Mouse (Mus musculus) NIH3T3 (cell line): ENCODE measurements around the gene Rpl13a.
"Not testable (repeated sequence)": the region's sequence is repeated elsewhere in the genome, so short reads cannot be mapped to it uniquely, and the experiment has no call there.

Experiments used
- DNase-seq: peaks from one replicate; pipeline ENCODE4 v3.0.0-alpha.2; 2012; ENCODE audit warnings: low read depth

Rpl13a gene

DNA sequence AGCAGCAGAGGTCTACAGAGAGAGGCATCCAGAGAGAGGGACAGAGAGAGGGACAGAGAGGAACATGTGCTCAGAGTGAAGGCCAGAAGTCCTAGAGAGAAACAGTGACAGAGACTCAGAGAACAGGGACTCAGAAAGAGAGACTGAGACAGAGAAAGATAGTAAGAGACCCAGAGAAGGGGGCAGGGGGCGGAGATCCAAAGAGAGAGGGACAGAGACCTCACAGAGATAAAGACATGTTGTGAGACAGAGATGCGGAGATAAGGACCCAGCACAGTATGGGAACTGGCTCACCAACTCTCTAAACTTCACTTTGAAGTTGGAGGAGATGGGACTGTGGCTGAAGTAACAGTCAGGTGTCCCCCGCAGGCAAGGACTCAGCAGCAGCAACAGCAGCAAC lies 6.8 kb upstream of the Rpl13a start:
- DNase-seq, result no peak

DNA sequence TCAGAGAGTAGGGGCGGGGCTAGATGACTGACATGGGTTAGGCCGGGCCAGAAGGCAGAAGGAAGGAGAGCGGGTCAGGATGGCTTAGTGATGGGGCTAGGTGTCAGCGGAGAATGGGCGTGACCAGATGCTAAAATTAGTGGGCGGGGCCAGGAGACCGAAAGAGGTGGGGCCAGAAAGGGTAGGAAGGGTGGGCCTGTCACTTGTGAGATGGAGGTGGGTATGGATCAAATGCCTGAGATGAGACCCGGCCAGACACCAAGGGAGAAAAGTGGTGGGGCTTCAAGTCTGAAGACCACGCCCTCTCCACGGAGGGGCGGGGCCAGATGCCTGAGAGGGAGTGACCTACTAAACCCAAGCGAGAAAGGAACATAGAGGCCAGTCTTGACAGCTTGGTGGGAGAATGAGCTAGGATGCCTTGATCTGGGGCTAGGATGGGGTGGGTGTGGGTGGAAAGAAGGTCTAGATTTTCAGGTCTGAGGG lies 6.0 kb upstream of the Rpl13a start:
- DNase-seq, result peak; percentile 68

DNA sequence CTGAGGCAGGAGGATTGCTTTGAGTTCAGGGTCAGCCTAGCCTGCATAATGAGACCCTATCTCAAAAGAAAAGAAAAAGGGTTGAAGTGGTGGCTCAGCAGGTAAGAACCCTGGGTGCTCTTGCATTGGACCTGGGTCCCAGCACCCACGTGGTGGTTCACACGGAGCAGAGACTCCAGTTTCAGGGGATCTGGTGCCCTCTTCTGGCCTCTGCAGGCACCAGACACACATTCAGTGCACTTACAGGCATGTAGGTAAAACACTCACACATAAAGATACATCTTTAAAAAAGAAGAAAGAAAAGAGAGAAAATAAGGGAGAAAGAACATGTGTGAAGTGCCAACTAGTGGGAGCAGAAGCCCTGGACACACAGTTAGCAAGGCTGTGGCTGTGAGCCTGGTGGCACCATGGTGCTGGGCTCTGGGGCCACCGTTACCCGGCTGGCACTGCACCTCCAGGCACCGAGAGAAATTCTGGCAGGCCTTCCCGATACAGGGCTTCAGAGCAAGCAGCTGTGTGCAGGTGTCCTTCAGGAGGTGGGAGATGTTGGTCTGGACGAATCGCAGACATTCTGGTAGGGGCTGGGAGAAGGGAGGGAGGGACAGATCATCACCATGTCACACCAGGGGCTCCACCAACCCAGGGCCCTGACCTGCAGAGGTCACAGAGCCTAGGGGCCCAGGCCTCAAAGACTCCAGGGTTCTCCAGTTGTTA lies 5.0 kb upstream of the Rpl13a start:
- DNase-seq, result no peak

DNA sequence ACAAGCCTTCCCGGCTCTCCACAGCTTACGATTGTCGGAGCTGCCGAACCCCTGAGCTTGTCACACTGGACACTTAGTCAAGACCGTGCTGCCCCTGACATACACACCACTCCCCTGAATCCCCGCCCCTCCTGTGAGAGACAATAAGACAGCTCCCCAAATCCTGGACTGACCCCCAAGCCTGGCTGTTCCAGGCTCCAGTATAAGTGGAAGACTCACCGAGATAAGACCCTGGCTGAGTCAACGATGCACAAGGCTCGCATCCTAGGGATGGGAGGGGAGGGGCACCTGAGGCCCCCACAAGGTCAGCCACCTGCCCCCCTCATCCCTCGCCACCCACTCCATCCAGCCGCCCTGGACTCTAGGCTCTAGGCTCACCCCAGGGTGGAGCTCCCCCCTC lies 3.3 kb upstream of the Rpl13a start:
- no peak for DNase-seq

DNA sequence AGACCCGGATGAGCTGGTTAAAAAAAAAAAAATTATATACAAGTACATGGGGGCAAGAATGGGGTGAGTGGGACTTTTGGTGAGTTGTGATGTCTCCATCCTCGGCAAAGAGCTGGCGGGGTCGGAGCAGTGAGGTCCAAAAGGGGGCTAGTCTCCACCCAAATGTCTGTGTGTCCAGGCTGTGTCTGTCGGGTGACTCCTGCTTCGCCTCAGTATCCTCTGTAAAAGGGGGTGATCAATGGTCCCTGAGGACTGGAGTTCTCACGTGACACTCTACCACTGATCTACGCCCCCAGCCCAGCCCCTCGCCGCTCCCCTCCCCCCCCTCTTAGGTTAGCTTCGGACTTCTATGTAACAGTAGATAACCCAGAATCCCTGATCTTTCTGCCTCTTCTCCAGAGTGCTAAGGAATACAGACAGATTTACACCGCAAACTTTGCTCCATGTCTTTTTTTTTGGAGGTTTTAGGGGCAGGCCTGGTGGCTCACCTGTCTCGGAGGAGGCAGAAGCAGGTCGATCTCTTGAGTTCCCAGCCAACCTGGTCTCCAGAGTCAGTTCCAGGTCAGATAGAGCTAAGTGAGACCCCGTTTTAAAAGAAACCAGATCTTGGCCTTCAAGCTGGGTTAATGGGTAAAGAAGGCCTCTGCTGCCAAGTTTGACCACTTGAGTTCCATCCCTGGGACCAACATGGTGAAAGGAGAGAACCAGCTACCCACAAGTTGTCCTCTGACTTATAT lies 1.4 kb upstream of the Rpl13a start:
- DNase-seq, result no peak

DNA sequence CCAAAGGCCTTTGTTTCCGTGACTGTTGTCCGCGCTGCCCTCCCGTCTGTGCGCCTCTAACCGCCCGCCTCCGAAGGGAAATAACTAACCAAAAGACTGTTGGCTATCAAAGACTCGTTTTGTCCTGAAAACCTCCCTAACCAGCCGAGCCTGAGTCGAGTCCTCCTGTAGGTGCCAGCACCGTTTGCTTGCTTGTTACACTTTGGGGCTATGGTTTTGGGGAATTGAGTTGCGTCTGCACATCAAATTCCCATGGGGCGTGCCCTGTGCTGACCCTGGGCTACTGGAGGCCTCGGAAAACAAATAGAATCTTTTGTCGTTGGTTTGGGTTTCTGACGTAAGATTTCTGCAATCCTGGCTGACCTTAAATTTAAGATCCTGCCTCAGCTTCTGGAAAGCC lies 757 bp upstream of the Rpl13a start:
- DNase-seq, result peak; percentile 81

DNA sequence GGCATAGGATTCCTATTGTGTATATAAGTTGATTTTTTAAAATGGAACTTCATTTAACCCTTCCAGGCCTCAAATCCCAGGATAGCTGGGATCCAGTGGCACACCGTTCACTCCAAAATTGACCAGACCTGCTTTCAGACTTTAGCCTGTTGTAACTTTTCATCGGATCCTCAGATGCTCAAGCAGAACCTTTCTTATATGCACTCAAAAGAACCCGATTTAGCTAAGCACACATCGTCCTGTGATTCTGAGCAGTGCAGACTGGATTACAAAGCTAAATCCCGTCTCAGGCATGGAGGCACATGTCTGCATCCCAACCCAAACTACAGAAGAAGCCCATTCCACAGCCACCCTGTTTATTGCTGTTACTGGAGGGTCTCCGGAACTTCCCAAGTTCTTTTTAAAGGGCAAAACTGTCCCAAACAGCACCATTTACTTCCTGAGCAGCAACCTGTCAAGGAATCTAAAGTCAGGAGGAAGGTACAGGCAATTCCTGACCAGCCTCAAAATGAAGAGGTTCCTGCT lies 799 bp downstream of the Rpl13a start:
- DNase-seq, result peak; percentile 28

DNA sequence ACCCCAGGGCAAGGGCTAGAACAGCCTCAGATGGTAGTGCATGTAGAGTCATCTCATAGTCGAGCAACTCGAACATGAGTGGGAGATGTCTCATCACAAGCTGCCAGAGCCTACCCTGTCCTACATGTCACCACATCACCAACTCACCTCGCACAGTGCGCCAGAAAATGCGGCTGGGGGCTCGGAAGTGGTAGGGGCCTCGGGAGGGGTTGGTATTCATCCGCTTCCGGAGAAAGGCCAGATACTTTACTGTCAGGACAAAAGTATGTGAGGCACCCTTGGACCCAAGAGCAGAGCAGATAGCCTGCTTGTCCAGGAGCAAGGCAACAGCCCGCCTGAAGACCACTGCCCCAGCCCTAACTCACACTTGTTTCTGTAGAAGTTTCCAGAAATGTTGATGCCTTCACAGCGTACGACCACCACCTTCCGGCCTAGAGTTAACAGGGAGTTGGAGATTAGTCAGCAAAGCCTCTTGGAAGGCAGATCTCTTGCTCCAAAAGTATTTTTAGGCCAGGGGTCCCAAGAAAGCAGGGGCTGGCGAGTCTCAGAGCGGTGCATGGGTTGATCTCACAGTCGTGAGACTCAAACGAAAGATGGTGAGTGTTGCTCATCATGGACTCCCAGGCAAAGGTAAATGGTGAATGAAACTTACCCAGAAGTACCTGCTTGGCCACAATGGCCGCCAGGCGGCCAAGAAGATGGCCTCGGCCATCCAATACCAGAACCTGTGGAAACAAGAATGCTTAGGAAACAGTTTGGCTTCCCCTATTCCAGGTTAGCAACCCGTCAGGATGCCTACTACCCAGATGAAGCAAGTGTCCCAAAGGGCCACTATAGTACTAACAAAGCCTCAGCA lies 1.5 kb downstream of the Rpl13a start:
- peak; percentile 60 for DNase-seq

DNA sequence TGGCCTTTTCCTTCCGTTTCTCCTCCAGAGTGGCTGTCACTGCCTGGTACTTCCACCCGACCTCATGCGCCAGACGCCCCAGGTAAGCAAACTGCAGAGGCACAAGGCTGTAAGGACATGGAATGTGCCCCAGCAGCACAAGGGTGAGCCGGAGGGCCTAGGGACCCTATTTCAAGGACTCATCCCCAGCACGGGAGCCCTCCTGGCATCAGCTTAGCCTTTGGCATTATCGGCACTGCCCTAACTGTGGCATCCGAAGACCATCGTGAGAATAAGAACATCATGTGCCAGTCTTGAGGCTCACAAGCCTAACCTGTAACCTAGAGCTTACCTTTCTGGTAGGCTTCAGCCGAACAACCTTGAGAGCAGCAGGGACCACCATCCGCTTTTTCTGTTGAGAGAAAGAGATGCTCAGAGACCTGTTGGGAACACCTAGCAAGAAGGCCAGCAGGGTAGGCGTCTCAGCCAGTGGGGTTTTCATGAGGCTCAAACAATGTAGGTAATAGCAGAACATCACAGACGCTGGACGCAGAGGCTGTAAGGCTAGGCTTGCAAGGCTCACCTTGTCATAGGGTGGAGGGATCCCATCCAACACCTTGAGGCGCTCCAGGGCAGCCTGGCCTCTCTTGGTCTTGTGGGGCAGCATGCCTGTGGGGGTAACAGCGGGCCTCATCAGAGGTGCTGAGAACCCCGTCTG lies 2.3 kb downstream of the Rpl13a start:
- DNase-seq, result peak; percentile 16

DNA sequence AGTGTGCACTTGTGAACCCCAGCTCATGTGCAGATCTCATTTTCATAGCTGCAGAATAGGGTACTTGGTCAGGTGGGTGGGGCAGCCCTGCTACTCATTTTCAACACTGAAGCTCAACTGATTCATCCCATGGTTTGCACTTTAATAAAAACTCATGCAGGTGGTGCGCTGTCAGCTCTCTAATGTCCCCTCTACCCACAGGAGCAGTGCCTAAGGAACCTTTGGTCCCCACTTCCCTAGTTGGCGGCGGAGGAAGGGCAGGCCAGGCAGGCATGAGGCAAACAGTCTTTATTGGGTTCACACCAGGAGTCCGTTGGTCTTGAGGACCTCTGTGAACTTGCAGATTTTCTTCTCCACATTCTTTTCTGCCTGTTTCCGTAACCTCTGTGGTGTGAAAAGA lies 2.9 kb downstream of the Rpl13a start:
- DNase-seq, result not testable (repeated sequence)

DNA sequence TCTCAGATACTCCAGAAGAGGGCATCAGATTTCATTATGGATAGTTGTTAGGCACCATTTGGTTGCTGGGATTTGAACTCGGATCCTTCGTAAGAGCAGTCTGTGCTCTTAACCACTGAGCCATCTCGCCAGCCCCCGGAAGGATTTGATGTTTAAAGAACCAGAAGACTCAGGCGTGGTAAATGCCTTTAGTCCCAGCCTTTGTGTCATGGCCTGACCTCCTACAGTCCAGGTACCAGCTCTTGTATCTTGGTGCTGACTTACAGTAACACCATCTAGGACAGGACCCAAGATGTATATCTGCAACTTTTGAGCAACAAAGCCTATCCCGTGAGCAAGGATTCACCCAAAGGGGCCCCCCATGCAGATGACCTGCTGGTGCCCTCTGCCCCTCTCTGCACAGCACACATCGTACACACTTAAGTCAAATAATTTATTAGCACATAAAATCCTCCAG lies 3.4 kb downstream of the Rpl13a start:
- peak; percentile 74 for DNase-seq

DNA sequence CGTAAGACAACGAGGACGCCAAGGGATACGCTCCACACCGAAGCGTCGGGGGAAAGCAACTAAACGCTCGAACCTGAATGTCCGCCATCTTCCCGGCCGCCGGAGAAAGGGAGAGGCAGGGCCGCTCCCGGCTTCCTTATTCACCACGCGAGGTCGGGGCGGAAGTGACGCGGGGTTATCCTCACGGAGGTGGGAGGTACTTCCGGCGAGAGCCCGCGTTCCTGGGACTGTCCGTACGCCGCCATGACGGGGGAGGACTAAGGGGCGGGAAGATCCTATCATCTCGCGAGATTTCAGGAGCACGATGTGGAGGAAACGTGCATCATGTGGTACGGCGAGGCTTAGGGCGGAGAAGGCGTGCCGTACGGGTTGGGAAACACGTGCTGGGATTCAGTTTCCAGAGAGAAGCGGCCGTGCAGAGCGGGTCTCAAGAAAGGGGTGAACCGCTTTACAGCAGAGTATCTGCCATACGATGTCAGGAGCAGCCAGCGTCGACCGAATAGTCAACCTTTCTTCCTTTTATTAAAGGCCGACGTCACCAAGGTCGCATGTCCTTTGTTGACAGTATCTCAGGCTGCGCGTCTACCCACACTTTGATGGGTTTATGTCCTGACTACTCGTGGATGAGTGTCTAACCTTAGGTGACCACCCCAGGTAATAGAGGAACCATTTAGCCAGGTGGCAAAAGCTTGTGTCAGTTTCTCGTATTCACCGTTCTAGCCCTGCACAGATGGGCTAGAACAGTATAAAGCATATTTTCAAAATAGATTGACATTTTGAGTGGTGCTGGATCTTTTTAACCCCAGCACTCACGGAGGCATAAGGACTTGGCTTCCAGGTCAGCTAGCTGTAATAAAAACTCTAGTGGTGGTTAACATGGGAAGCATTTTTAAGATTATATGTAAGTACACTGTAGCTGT lies 4.1 kb downstream of the Rpl13a start, which contains the start of gene Rps11:
TSS of gene Rps11 (minus strand) at position 216 of the 920 bp plus-strand sequence.
- DNase-seq, result peak; percentile 100

DNA sequence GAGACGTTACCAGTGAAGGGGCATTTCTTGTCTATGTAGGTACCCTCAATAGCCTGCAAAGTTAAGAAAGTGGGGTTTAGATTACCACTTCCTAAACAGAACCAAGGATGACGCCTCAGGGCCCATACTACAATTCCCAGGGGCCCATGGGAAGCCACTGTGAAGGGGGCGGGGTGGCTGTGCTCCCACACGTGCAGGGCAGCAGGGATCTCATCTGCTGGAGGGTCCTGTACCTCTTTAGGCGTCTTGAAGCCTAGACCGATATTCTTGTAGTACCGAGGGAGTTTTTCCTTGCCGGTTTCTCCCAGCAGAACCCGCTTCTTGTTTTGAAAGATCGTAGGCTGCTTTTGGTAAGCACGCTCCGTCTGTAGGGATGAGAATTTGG lies 5.4 kb downstream of the Rpl13a start:
- peak; percentile 73 for DNase-seq

DNA sequence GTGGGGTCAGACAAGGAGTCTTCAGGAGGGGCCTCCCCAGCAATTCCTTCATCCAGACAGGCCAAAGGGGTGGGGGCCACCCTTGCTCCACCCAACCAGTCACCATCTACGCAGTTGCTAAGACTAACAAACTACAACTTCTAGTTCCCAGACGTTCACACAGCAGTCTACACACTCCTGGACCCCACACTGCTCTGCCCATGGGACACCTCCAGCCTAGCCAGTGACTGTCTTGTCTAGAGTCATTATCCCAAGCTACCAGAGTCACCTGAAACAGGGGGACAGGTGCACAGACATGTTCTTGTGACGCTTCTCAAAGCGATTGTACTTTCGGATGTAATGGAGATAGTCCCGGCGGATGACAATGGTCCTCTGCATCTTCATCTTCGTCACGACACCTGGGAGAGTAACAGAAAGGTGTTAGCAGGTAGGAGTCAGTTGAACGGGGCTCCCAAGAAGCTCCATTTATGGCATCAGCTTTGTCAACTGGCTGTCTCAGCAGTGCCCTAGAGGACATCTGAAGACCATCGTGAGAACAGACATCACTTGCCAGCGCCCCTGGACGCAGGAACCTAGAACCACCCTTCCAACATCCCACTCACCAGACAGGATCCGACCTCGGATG lies 5.9 kb downstream of the Rpl13a start:
- no peak for DNase-seq

DNA sequence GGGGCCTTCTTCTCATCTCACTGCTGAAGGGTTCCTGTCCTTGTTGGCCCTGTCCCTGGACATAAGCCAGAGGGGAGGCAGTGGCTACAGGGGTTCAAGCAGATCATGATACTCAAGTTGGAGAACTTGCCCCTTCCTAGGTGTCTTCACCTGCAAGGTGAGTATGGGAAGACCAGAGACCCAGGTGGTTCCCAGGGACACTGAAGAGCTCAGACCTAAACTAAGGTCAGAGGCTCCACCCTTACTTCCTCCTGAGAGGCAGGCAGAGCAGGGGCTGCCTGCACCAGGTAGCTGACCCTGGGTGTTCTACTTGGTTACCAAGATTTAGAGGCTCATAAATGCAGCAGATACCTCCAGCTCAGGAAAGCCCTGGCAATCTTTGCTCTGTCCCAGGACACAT lies 6.6 kb downstream of the Rpl13a start:
- DNase-seq, result no peak

DNA sequence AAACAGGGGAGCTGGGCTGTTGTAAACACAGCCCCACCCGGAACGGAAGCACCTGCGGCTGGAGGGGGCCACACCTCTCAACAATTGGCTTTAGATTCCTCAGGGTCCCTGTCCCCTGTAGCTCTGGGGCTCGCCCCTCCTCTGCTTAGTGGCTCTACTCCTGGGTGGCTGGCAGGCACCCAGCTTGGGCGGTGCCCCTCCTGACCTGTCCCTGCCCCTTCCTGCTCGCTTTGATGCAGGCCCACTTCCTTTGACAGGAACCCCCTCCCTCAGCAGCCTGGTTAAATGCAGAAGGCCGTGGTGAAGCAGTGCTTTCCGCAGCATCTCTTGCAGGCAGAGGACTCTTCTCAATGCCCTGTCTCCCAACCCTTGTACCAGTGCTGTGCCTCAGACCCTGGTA lies 7.2 kb downstream of the Rpl13a start:
- no peak for DNase-seq

DNA sequence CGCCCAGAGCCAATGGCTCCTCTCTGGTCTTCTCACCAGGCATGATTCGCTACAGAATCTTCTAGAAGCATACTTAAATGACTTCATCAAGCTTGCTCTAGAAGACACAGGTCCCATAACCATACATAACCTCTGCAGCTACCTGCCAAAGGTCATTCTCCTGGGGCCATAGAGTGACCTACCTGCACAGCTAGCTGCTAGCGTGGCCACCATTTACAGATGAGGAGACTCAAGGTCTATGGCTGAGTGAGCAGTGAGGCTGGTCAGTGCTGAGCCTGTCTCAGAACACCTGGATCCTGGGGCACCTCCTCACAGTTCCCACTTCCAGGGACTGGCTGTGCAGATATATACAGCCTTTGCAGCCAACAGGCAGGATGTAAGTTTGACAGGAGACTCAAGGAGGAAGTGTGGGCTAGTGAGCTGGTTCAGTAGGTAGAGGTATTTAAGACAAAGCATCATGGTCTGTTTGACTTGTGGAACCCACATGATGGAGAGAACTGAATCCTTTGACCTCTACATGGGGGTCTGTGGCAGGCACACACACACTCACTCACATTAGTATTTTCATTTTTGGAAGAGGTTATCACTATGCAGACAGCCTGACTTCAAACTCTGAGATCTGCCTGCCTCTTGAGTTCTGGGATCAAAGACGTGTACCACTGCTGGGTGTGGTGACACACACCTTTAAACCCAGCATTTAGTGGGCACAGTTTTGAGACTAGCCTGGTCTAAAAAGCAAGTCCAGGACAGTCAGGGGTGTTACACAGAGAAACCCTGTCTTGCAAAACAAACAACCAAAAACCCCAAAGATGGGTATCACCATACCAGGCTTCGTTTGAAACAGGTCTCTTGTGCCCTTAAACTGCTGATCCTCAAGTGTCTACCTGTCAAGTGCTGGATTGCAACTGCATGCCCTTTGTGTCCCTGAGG lies 8.5 kb downstream of the Rpl13a start:
- DNase-seq, result no peak

DNA sequence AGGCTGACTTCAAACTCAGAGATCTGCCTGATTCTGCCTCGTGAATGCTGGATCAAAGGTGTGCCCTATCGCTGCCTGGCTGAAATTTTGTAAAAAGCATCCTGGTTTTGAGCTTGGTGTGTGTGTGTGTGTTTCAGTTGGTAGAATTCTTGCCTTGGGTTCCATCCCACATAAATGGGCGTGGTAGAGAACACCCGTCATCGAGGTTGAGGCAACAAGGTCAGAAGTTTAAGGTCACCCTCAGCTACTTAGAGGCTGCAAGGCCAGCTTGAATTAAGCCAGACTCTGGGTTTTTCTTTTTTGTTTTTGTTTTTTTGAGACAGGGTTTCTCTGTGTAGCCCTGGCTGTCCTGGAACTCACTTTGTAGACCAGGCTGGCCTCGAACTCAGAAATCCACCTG lies 10.2 kb downstream of the Rpl13a start:
- DNase-seq, result no peak

DNA sequence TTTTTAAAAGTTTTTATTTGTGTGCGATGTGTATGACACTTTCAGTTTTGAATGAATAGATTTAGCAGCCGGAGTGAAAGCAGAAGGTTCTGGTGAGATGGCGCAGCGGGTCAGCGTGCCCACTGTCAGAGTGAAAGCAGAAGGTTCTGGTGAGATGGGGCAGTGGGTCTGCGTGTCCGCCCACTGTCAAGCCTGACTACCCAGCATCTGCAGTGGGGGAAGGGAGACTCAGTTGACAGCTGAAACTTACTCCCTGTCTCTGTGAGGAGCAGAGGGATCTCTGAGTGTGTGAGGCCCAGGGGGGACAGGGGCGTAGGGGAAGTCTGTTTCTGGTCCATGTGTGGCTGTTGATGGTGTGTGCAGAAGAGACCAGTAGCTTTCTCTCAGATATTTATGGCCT lies 11.0 kb downstream of the Rpl13a start:
- DNase-seq, result no peak
